Mouse (Mus musculus) liver, adult 2 months (tissue): Measurements from ENCODE around the gene Nmt1.

Experiments used
- CTCF ChIP-seq: fragments of 200-500 bp; IDR thresholded peaks from 2 replicates; pipeline ENCODE4 v1.5.1; 2011; ENCODE audit warnings: low read depth, low read length, control low read depth
- POLR2A ChIP-seq: fragments of 200-500 bp; IDR thresholded peaks from 2 replicates; pipeline ENCODE4 v1.6.1; 2011; ENCODE audit warnings: low read length, control low read depth; ENCODE audit not compliant: insufficient read depth; ENCODE audit errors: extremely low read depth

- no peak for TF ChIP-seq POLR2A
- no peak for TF ChIP-seq CTCF
These were observed 50.1 kb downstream of the Nmt1 start for GRCm38 (mm10) chr11:103078131-103078530.
